Mouse (Mus musculus) MEL (cell line): ENCODE results near the gene Srsf11. TPM values are rescaled to one million over a fixed set of nuclear protein-coding genes. Genes with fewer than 3 reads are reported as not detected.

Source experiments
- DNase-seq: peaks from one replicate; pipeline ENCODE4 v3.0.0; 2011; ENCODE audit warnings: low read depth, low spot score
- H3K27ac ChIP-seq: 2 replicates; pipeline ENCODE4 v1.5.1; 2012; ENCODE audit warnings: low read depth, mild to moderate bottlenecking, control low read depth, low read length, moderate library complexity; ENCODE audit not compliant: control insufficient read depth
- H3K27me3 ChIP-seq, 2 experiments: fragments of 150-350 bp in 1 of 2; sonication (generic) in 1 of 2; 2 replicates each; pipeline ENCODE4 v1.6.1; 2012; ENCODE audit warnings: low read length in 2 of 2, mild to moderate bottlenecking in 2 of 2, improper control_type of control experiment in 1 of 2, moderate library complexity in 1 of 2; ENCODE audit not compliant: insufficient read depth in 2 of 2, control insufficient read depth in 1 of 2
- H3K36me3 ChIP-seq, 2 experiments: 2 replicates each; pipeline ENCODE4 v1.6.1; 2012 to 2014; ENCODE audit warnings: low read length in 2 of 2, improper control_type of control experiment in 1 of 2, inconsistent platforms in 1 of 2, mild to moderate bottlenecking in 1 of 2; ENCODE audit not compliant: insufficient read depth in 2 of 2, control insufficient read depth in 1 of 2
- H3K4me1 ChIP-seq, 2 experiments: fragments of 150-350 bp in 1 of 2; sonication (generic) in 1 of 2; 2 replicates each; pipeline ENCODE4 v1.6.1; 2012; ENCODE audit warnings: low read length in 2 of 2, improper control_type of control experiment in 1 of 2, mild to moderate bottlenecking in 1 of 2; ENCODE audit not compliant: insufficient read depth in 2 of 2, control insufficient read depth in 1 of 2
- H3K4me3 ChIP-seq, 2 experiments: fragments of 150-350 bp in 1 of 2; sonication (generic) in 1 of 2; 2 replicates each; pipeline ENCODE4 v1.5.1; 2012; ENCODE audit warnings: low read depth in 2 of 2, low read length in 2 of 2, mild to moderate bottlenecking in 2 of 2, moderate library complexity in 2 of 2, control low read depth in 1 of 2, improper control_type of control experiment in 1 of 2; ENCODE audit not compliant: control insufficient read depth in 1 of 2, insufficient read depth in 1 of 2
- H3K79me2 ChIP-seq: 2 replicates; pipeline ENCODE4 v1.6.1; 2012; ENCODE audit warnings: mild to moderate bottlenecking, low read length, moderate library complexity; ENCODE audit not compliant: control insufficient read depth, poor library complexity, insufficient read depth
- H3K9ac ChIP-seq: 2 replicates; pipeline ENCODE4 v1.6.1; 2012; ENCODE audit warnings: low read depth, mild to moderate bottlenecking, control low read depth, low read length, moderate library complexity; ENCODE audit not compliant: control insufficient read depth, poor library complexity, severe bottlenecking
- H3K9me3 ChIP-seq: fragments of 150-350 bp; sonication (generic); replicated peaks from 2 replicates; pipeline ENCODE4 v1.6.1; 2012; ENCODE audit warnings: mild to moderate bottlenecking, low read length, improper control_type of control experiment, moderate library complexity; ENCODE audit not compliant: insufficient read depth
- CHD1 ChIP-seq: IDR thresholded peaks from 2 replicates; pipeline ENCODE4 v1.6.1; 2012; ENCODE audit warnings: low read depth, mild to moderate bottlenecking, inconsistent platforms, low read length, improper control_type of control experiment
- EP300 ChIP-seq, 2 experiments: IDR thresholded peaks; 2 replicates each; pipeline ENCODE4 v1.6.1; 2011; ENCODE audit warnings: improper control_type of control experiment in 2 of 2, low read length in 2 of 2, low read depth in 1 of 2, mild to moderate bottlenecking in 1 of 2
- GABPA ChIP-seq: IDR thresholded peaks from 2 replicates; pipeline ENCODE4 v1.6.1; 2012; ENCODE audit warnings: low read depth, mild to moderate bottlenecking, inconsistent platforms, low read length, improper control_type of control experiment, moderate library complexity
- MAZ ChIP-seq: IDR thresholded peaks from 2 replicates; pipeline ENCODE4 v1.6.1; 2012; ENCODE audit warnings: low read depth, mild to moderate bottlenecking, inconsistent platforms, low read length, improper control_type of control experiment
- MEF2A ChIP-seq: IDR thresholded peaks from 2 replicates; pipeline ENCODE4 v1.6.1; 2014; ENCODE audit warnings: low read depth, mild to moderate bottlenecking, inconsistent platforms, low read length, improper control_type of control experiment; ENCODE audit not compliant: poor library complexity, insufficient replicate concordance, severe bottlenecking; ENCODE audit errors: extremely low read depth
- MYB ChIP-seq: IDR thresholded peaks from 2 replicates; pipeline ENCODE4 v1.6.1; 2011; ENCODE audit warnings: mild to moderate bottlenecking, low read depth, low read length, improper control_type of control experiment
- POLR2A ChIP-seq, 2 experiments: IDR thresholded peaks; 2 replicates each; pipeline ENCODE4 v1.6.1; 2011 to 2012; ENCODE audit warnings: low read length in 2 of 2, mild to moderate bottlenecking in 2 of 2, control low read depth in 1 of 2, improper control_type of control experiment in 1 of 2, low read depth in 1 of 2, moderate library complexity in 1 of 2; ENCODE audit not compliant: control insufficient read depth in 1 of 2, insufficient read depth in 1 of 2, poor library complexity in 1 of 2
- RCOR1 ChIP-seq: IDR thresholded peaks from 2 replicates; pipeline ENCODE4 v1.6.1; 2012; ENCODE audit warnings: low read depth, mild to moderate bottlenecking, inconsistent platforms, low read length, improper control_type of control experiment
- UBTF ChIP-seq: IDR thresholded peaks from 2 replicates; pipeline ENCODE4 v1.6.1; 2012; ENCODE audit warnings: low read depth, mild to moderate bottlenecking, inconsistent platforms, low read length, improper control_type of control experiment, moderate library complexity, borderline replicate concordance; ENCODE audit not compliant: insufficient read depth
- USF1 ChIP-seq: IDR thresholded peaks from 2 replicates; pipeline ENCODE4 v1.6.1; 2014; ENCODE audit warnings: low read depth, mild to moderate bottlenecking, inconsistent platforms, low read length, improper control_type of control experiment, moderate library complexity
- USF2 ChIP-seq, 2 experiments: IDR thresholded peaks; 2 replicates each; pipeline ENCODE4 v1.6.1; 2011 to 2012; ENCODE audit warnings: improper control_type of control experiment in 2 of 2, low read length in 2 of 2, borderline replicate concordance in 1 of 2, inconsistent platforms in 1 of 2, low read depth in 1 of 2, mild to moderate bottlenecking in 1 of 2; ENCODE audit not compliant: insufficient read depth in 1 of 2
- ZKSCAN1 ChIP-seq: IDR thresholded peaks from 2 replicates; pipeline ENCODE4 v1.6.1; 2012; ENCODE audit warnings: low read depth, mild to moderate bottlenecking, inconsistent platforms, low read length, improper control_type of control experiment, moderate library complexity
- ZNF384 ChIP-seq: IDR thresholded peaks from 2 replicates; pipeline ENCODE4 v1.6.1; 2012; ENCODE audit warnings: low read depth, mild to moderate bottlenecking, inconsistent platforms, low read length, improper control_type of control experiment
- polyA plus RNA-seq, 2 experiments: library from polyadenylated mRNA; stranded (reverse) in 1 of 2; unstranded in 1 of 2; fragments of >175 nt in 1 of 2; fragments of >200 nt in 1 of 2; gene quantifications; 2 replicates each; pipeline versions ENCODE4 v1.2.1 to v1.2.4; 2012; ENCODE audit warnings: low replicate concordance in 2 of 2, low read depth in 1 of 2; ENCODE audit not compliant: insufficient read length in 2 of 2, insufficient read depth in 1 of 2, missing spikeins in 1 of 2
- total RNA-seq: library from RNA; depleted of rRNA; stranded (reverse); fragments of 300-350 nt; gene quantifications from 2 replicates; pipeline ENCODE4 v1.2.3, GENCODE M21; 2012

Srsf11 gene
- total and polyA plus RNA-seq, 3 experiments = 112 to 486 (median 215) TPM

DNA sequence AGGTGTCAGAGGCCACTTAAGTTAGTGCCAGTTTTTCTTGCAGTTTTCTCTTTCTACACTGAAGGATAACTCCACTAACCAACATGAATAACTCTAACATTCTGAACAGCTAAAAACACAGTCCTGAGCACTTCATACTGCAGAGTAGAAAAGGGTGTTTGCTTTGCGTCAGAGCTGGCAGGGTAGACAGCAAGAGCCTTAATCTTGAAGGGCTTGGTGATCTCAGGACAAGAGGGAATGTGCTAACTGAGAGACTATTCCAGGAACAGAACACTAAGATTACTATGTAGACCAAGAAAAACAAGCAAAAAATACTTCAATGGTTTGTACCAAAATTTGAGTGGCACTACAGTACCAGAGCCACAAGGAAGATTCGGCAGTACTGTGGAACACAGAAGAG, 38.6 kb upstream of the Srsf11 start:
- Histone ChIP-seq H3K9me3 (no peaks in the 10 kb centered on the region), H3K27me3 (peaks cover 2 to 3% of the 10 kb centered on the region in 2 experiments; a peak in 2 of 4 replicates), H3K4me1 (no peaks in the 10 kb centered on the region), H3K27ac (no peak overlapping the region), H3K36me3 (no peaks in the 10 kb centered on the region), H3K9ac (no peak overlapping the region), H3K79me2 (no peaks in the 10 kb centered on the region), H3K4me3 (no peak overlapping the region)
- TF ChIP-seq EP300 (IDR thresholded peaks at IDR 0.05; ENCODE audit: low read depth in 1 of 2, low read length in 2 of 2) (no peak), USF1 (no peak), MAZ (no peak), ZNF384 (no peak), MEF2A (no peak), POLR2A (IDR thresholded peaks at IDR 0.05; ENCODE audit: control insufficient read depth in 1 of 2, insufficient read depth in 1 of 2, low read depth in 1 of 2, low read length in 2 of 2, poor library complexity in 1 of 2) (no peak), GABPA (no peak), UBTF (no peak), ZKSCAN1 (no peak), USF2 (IDR thresholded peaks at IDR 0.05; ENCODE audit: borderline replicate concordance in 1 of 2, insufficient read depth in 1 of 2, low read depth in 1 of 2, low read length in 2 of 2) (no peak), CHD1 (no peak), MYB (no peak)
- no peak for DNase-seq

DNA sequence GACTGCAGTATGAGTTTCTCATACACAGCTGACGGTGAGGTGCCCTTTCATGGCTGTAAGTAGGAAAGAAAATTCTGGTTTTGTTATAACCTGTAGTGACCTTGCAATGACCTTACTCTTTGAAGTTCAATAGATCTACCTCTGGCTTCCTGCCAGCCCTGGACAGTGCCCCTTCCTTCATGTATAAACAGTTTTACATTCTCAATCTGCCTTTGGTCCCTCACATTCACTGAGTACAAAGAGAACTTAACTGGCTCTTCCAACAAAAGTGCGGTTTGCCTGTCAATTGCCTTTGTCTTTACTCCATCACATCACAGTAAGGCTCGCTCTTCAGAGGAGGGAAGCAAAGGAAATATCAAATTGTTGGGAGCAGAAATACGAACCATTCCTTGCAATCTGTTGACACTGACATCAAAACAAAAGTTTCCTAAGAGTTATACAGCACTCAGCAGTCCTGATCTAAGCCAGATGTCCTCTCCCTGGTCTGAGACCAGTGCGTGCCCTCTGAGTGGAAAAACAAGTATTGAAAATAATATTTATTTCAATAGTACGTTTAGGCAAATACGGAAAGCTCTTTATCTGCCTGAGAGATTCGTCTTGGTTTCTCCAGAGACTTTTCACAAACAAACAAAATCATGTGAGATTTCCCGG, 32.3 kb upstream of the Srsf11 start:
- no peaks in the 10 kb centered on the region for H3K27me3 ChIP-seq
- no peaks in the 10 kb centered on the region for H3K9me3 ChIP-seq
- H3K36me3 ChIP-seq = no peaks in the 10 kb centered on the region; a peak in 1 of 4 replicates
- H3K27ac ChIP-seq = no peak overlapping the region
- no peak overlapping the region for H3K9ac ChIP-seq
- TF ChIP-seq UBTF (no peak), RCOR1 (no peak)
- H3K4me3 ChIP-seq = no peak overlapping the region
- no peaks in the 10 kb centered on the region for H3K79me2 ChIP-seq
- DNase-seq = no peak
- no peaks in the 10 kb centered on the region for H3K4me1 ChIP-seq
